Mouse (Mus musculus) G1E (cell line): ENCODE data around the gene Cdc37l1. TPM values are rescaled to one million over a fixed set of nuclear protein-coding genes. Genes with fewer than 3 reads are reported as not detected.

ENCODE experiments used
- ATAC-seq: 2 replicates; pipeline ENCODE4 v1.8.0; 2016; ENCODE audit warnings: mild to moderate bottlenecking; ENCODE audit not compliant: insufficient number of reproducible peaks, poor library complexity, low FRiP score, severe bottlenecking; ENCODE audit errors: extremely low read depth
- DNase-seq: peaks from one replicate; pipeline ENCODE4 v3.0.0; 2012; ENCODE audit warnings: low spot score
- H3K27me3 ChIP-seq: 2 replicates; pipeline ENCODE4 v1.6.1; 2012; ENCODE audit warnings: mild to moderate bottlenecking, low read length, inconsistent platforms; ENCODE audit not compliant: insufficient read depth
- H3K36me3 ChIP-seq: replicated peaks from 2 replicates; pipeline ENCODE3; 2012; ENCODE audit warnings: mild to moderate bottlenecking, inconsistent platforms
- H3K4me1 ChIP-seq: 2 replicates; pipeline ENCODE4 v1.6.1; 2012; ENCODE audit warnings: low read depth, low read length, inconsistent platforms, mixed read lengths; ENCODE audit not compliant: insufficient read depth
- H3K4me3 ChIP-seq: 2 replicates; pipeline ENCODE4 v1.5.1; 2012; ENCODE audit warnings: low read depth, mild to moderate bottlenecking, inconsistent platforms, low read length, moderate library complexity, mixed read lengths
- H3K9me3 ChIP-seq: replicated peaks from 2 replicates; pipeline ENCODE4 v1.6.1; 2012; ENCODE audit warnings: inconsistent platforms
- CTCF ChIP-seq: IDR thresholded peaks from 2 replicates; pipeline ENCODE4 v1.5.1; 2012; ENCODE audit warnings: low read depth, low read length, inconsistent platforms, mixed read lengths
- GATA1 ChIP-seq: IDR thresholded peaks from 2 replicates; pipeline ENCODE4 v1.6.1; 2012; ENCODE audit warnings: borderline replicate concordance, low read length, inconsistent platforms, mixed read lengths
- GATA2 ChIP-seq: IDR thresholded peaks from 2 replicates; pipeline ENCODE4 v1.6.1; 2012; ENCODE audit warnings: low read depth, low read length, inconsistent platforms, borderline replicate concordance
- POLR2AphosphoS5 ChIP-seq: IDR thresholded peaks from 2 replicates; pipeline ENCODE4 v1.6.1; 2012; ENCODE audit warnings: low read depth, low read length, inconsistent platforms; ENCODE audit not compliant: insufficient replicate concordance
- TAL1 ChIP-seq: conservative IDR thresholded peaks from 2 replicates; pipeline ENCODE4 v1.6.1; 2012; ENCODE audit warnings: low read depth, low read length, inconsistent platforms, mixed read lengths
- polyA plus RNA-seq: library from polyadenylated mRNA; stranded (reverse); fragments of >175 nt; gene quantifications from 2 replicates; pipeline ENCODE4 v1.2.3, GENCODE M21; 2012
- total RNA-seq, 2 experiments: library from RNA; stranded (forward) in 1 of 2; stranded (reverse) in 1 of 2; fragments of 200-1000 nt in 1 of 2; fragments of >200 nt in 1 of 2; fragmentation: Nextera tagmentation in 1 of 2; gene quantifications; 2 replicates each; pipeline ENCODE4 v1.2.3; 2014 to 2017

The Cdc37l1 gene
- total and polyA plus RNA-seq, 3 experiments, result 5.1 to 83.8 (median 64.7) TPM

DNA sequence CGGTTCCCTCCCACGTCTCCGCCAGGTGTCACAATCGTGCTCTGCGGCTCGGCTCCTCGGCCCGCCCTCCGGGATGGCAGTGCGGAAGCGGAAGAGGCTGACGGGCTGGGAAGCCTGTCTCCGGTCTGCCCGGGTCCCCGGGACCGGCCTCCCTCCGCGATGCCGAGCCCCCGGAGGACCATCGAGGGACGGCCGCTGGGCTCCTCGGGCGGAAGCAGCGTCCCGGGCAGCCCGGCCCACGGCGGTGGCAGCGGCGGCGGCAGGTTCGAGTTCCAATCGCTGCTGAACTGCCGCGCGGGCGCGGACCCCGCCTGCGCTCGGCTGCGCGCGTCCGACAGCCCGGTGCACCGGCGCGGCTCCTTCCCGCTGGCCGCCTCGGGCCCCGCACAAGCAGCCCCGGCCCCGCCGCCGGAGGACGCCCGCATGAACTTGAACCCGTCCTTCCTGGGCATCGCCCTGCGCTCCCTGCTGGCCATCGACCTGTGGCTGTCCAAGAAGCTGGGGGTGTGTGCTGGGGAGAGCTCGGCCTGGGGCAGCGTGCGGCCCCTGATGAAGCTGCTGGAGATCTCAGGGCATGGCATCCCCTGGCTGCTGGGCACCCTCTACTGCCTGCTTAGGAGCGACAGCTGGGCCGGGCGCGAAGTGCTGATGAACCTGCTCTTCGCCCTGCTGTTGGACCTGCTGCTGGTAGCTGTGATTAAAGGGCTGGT lies 26.2 kb upstream of the Cdc37l1 start, which contains the start of gene Plpp6:
Gene Plpp6, plus strand, starts transcription at position 112 of the 710 bp plus-strand sequence.
- no peaks in the 10 kb centered on the region for H3K9me3 ChIP-seq
- peaks cover 13% of the 10 kb centered on the region for H3K36me3 ChIP-seq
- TF ChIP-seq POLR2AphosphoS5 (no peak), GATA2 (no peak), CTCF (no peak), TAL1 (no peak), GATA1 (no peak)
- H3K4me3 ChIP-seq, result peak within 1 kb of the TSS; percentile 95
- peak; percentile 81 for DNase-seq
- ATAC-seq, result peak; percentile 57
- H3K27me3 ChIP-seq, result peaks cover 11% of the 10 kb centered on the region; the same call in 1 of the 2 replicates
- peaks cover 27% of the 10 kb centered on the region for H3K4me1 ChIP-seq

DNA sequence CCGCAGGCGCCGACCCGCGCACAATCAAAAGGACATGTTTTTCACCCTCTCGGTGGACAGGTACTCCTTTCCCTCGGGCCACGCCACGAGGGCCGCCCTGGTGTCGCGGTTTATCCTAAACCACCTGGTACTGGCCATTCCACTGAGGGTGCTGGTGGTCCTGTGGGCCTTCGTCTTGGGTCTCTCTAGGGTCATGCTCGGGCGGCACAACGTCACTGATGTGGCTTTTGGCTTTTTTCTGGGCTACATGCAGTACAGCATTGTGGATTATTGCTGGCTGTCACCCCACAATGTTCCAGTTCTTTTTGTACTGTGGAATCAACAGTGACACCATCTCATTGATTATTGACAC lies 25.6 kb upstream of the Cdc37l1 start:
- peaks cover 11% of the 10 kb centered on the region; the same call in 1 of the 2 replicates for H3K27me3 ChIP-seq
- no peak for ATAC-seq
- no peaks in the 10 kb centered on the region for H3K9me3 ChIP-seq
- H3K4me1 ChIP-seq, result peaks cover 27% of the 10 kb centered on the region
- H3K36me3 ChIP-seq, result peaks cover 13% of the 10 kb centered on the region
- peak overlapping the region; percentile 95 for H3K4me3 ChIP-seq
- no peak for DNase-seq
- TF ChIP-seq TAL1 (no peak), POLR2AphosphoS5 (no peak), GATA1 (no peak), GATA2 (no peak), CTCF (no peak)

DNA sequence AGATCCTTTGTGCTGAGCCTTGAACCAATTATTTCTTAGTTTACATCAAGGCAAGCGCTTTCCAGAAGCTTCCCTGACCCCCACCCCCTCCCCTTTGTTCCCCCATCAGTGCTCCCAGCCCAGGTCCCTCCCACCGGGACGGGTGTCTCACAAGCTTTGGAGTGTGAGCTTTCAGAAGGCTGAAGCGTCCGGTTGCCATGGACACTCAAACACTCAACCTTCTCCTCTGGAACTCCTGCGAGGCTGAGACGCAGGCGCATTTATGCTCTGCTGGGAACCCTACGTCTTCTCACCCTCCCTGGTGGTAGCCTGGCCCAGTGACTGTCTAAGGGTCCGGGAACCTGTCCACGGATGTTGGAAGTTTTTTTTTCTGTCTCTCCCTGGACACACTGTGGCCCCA lies 22.5 kb upstream of the Cdc37l1 start, which contains the start of gene 4430402I18Rik:
Gene 4430402I18Rik, minus strand, starts transcription at position 149 of the 400 bp plus-strand sequence.
- Histone ChIP-seq H3K36me3 (peaks cover 13% of the 10 kb centered on the region), H3K9me3 (no peaks in the 10 kb centered on the region), H3K27me3 (0 out of 2 replicates have a peak, but pooled peaks cover 2% of the 10 kb centered on the region), H3K4me3 (no peak within 1 kb of the TSS), H3K4me1 (peaks cover 27% of the 10 kb centered on the region)
- DNase-seq, result no peak
- no peak for ATAC-seq
- no peak for TF ChIP-seq TAL1

- no peak overlapping the region for H3K4me3 ChIP-seq
- DNase-seq (no peak), ATAC-seq (no peak)
- no peaks in the 10 kb centered on the region for H3K9me3 ChIP-seq
- TF ChIP-seq GATA1 (no peak), CTCF (no peak), TAL1 (no peak), POLR2AphosphoS5 (no peak), GATA2 (no peak)
- 0 out of 2 replicates have a peak, but pooled peaks cover 2% of the 10 kb centered on the region for H3K27me3 ChIP-seq
- H3K4me1 ChIP-seq, result peaks cover 27% of the 10 kb centered on the region
- peaks cover 13% of the 10 kb centered on the region for H3K36me3 ChIP-seq
Measured at GRCm38 (mm10) chr19:28968178-28968577, 22.0 kb upstream of the Cdc37l1 start.

- Histone ChIP-seq H3K9me3 (no peaks in the 10 kb centered on the region), H3K27me3 (no peaks in the 10 kb centered on the region), H3K4me1 (peaks cover 21% of the 10 kb centered on the region), H3K36me3 (peaks cover 13% of the 10 kb centered on the region), H3K4me3 (no peak overlapping the region)
- DNase-seq, result no peak
- ATAC-seq, result no peak
- no peak for TF ChIP-seq TAL1
Measured at GRCm38 (mm10) chr19:28969231-28969630, 20.9 kb upstream of the Cdc37l1 start.

GRCm38 (mm10) chr19:28970251-28970650 lies 19.9 kb upstream of the Cdc37l1 start:
- no peaks in the 10 kb centered on the region; the same call in 1 of the 2 replicates for H3K9me3 ChIP-seq
- H3K4me3 ChIP-seq, result no peak overlapping the region
- peaks cover 9% of the 10 kb centered on the region for H3K27me3 ChIP-seq
- no peak for DNase-seq
- H3K4me1 ChIP-seq, result peaks cover 16% of the 10 kb centered on the region
- ATAC-seq, result no peak
- TF ChIP-seq TAL1, result no peak
- TF ChIP-seq GATA1, result no peak
- no peak for TF ChIP-seq POLR2AphosphoS5
- no peak for TF ChIP-seq GATA2
- TF ChIP-seq CTCF, result no peak
- peaks cover 13% of the 10 kb centered on the region for H3K36me3 ChIP-seq
